ENCODE assay signal across 9 mouse cellular contexts in genomic region chr2:168161514-168161971, GRCm38 (mm10). TPM values are rescaled to one million over a fixed set of nuclear protein-coding genes. Genes with fewer than 3 reads are reported as not detected.
A peak's percentile ranks its signal among the peaks of the same experiment; 100 is the strongest.
DNase-seq lines count a peak whose midpoint lies in the region; ATAC-seq and TF ChIP-seq lines count a peak whose summit lies in the region.
"Had no signal": no experiment of that assay in that cellular context is flagged by ENCODE, and none has a peak within 500 bp of the region (broad histone marks: within the 10 kb centered on the region; RNA-seq: fewer than 3 reads in every experiment).

No protein-coding gene starts in this region.

- TF ChIP-seq POLR2A in kidney, adult 2 months (IDR thresholded peaks at IDR 0.05; ENCODE audit: low read depth, low read length): no peak

- H3K4me1 ChIP-seq in kidney, embryonic 14.5 days (ENCODE audit: control insufficient read depth, insufficient read depth, low read length): peaks cover 26% of the 10 kb centered on the region
- peaks cover 13% of the 10 kb centered on the region; the same call in 1 of the 2 replicates for H3K4me1 ChIP-seq in kidney, adult 2 months (ENCODE audit: control insufficient read depth, insufficient read depth, low read length)
- H3K4me1 ChIP-seq in forebrain, embryonic 11.5 days (replicated peaks; ENCODE audit: control insufficient read depth, insufficient read depth, low read length): peaks cover 16% of the 10 kb centered on the region
- peaks cover 24% of the 10 kb centered on the region for H3K4me1 ChIP-seq in liver, embryonic 11.5 days (replicated peaks; ENCODE audit: control insufficient read depth, insufficient read depth, low read length)

- TF ChIP-seq CTCF in kidney, adult 2 months (conservative IDR thresholded peaks at IDR 0.05; ENCODE audit: insufficient read depth, insufficient read length, low read depth, low read length): no peak

- no peaks in the 10 kb centered on the region for H3K27me3 ChIP-seq in kidney, embryonic 14.5 days (ENCODE audit: control insufficient read depth, insufficient read depth, low read length)
- H3K27me3 ChIP-seq in kidney, adult 2 months (replicated peaks; ENCODE audit: control insufficient read depth, insufficient read depth, low read length): no peaks in the 10 kb centered on the region
- H3K27me3 ChIP-seq in forebrain, embryonic 11.5 days (ENCODE audit: control insufficient read depth, insufficient read depth, low read length): 0 out of 2 replicates have a peak, but pooled peaks cover 2% of the 10 kb centered on the region
- peaks cover 11% of the 10 kb centered on the region for H3K27me3 ChIP-seq in liver, embryonic 11.5 days (replicated peaks; ENCODE audit: control insufficient read depth, insufficient read depth, low read length)
- H3K27me3 ChIP-seq: Patski had no signal

- H3K27ac ChIP-seq in kidney, embryonic 14.5 days (ENCODE audit: low read depth, low read length): 0 out of 2 replicates have a peak overlapping the region, but pooled peaks have one; percentile 14
- H3K27ac ChIP-seq in kidney, adult 2 months (ENCODE audit: insufficient read depth, low read depth, low read length): no peak overlapping the region
- H3K27ac ChIP-seq in forebrain, embryonic 11.5 days (ENCODE audit: low read depth, low read length): 0 out of 2 replicates have a peak overlapping the region, but pooled peaks have one; percentile 7
- H3K27ac ChIP-seq in liver, embryonic 11.5 days (ENCODE audit: low read depth, low read length): peak overlapping the region; percentile 11; the same call in 1 of the 2 replicates

- peak overlapping the region; percentile 48 for H3K4me2 ChIP-seq in kidney, embryonic 14.5 days (replicated peaks; ENCODE audit: low read depth, low read length)
- peak overlapping the region; percentile 45 for H3K4me2 ChIP-seq in forebrain, embryonic 11.5 days (ENCODE audit: low read depth, low read length, severe bottlenecking)
- peak overlapping the region; percentile 62 for H3K4me2 ChIP-seq in liver, embryonic 11.5 days

- no peak for ATAC-seq in kidney, embryonic 14.5 days (ENCODE audit: low FRiP score, low TSS enrichment)
- ATAC-seq in forebrain, embryonic 11.5 days (replicated peaks; ENCODE audit: low FRiP score): no peak; the same call in 1 of the 2 replicates
- no peak for ATAC-seq in liver, embryonic 11.5 days (replicated peaks; ENCODE audit: low FRiP score)
- ATAC-seq: Patski had no signal

- 4% methylated on average over 11 of the region's 11 CpGs for WGBS in kidney, embryonic 14.5 days
- 18% methylated on average over 11 of the region's 11 CpGs for WGBS in kidney, adult 2 months
- 2% methylated on average over 11 of the region's 11 CpGs for WGBS in forebrain, embryonic 11.5 days
- 7% methylated on average over 11 of the region's 11 CpGs for WGBS in liver, embryonic 11.5 days

- H3K36me3 ChIP-seq in kidney, embryonic 14.5 days (ENCODE audit: control insufficient read depth, insufficient read depth, low read length): no peaks in the 10 kb centered on the region
- H3K36me3 ChIP-seq in kidney, adult 2 months (ENCODE audit: control insufficient read depth, insufficient read depth, low read length): no peaks in the 10 kb centered on the region
- no peaks in the 10 kb centered on the region for H3K36me3 ChIP-seq in forebrain, embryonic 11.5 days (ENCODE audit: control insufficient read depth, insufficient read depth, low read length)
- H3K36me3 ChIP-seq in liver, embryonic 11.5 days (ENCODE audit: control insufficient read depth, insufficient read depth, low read length): no peaks in the 10 kb centered on the region

- peak overlapping the region; percentile 38; the same call in 1 of the 2 replicates for H3K9ac ChIP-seq in kidney, embryonic 14.5 days (ENCODE audit: low read depth, low read length)
- peak overlapping the region; percentile 44 for H3K9ac ChIP-seq in forebrain, embryonic 11.5 days (ENCODE audit: low read length)
- H3K9ac ChIP-seq in liver, embryonic 11.5 days (ENCODE audit: low read depth, low read length): 0 out of 2 replicates have a peak overlapping the region, but pooled peaks have one; percentile 8

- H3K9me3 ChIP-seq in kidney, embryonic 14.5 days (ENCODE audit: control insufficient read depth, low read length): no peaks in the 10 kb centered on the region
- no peaks in the 10 kb centered on the region for H3K9me3 ChIP-seq in forebrain, embryonic 11.5 days (ENCODE audit: control insufficient read depth, low read length)
- no peaks in the 10 kb centered on the region for H3K9me3 ChIP-seq in liver, embryonic 11.5 days (ENCODE audit: control insufficient read depth, low read length)

- intact Hi-C loops in gastrocnemius, postnatal 14 days (cut with DNase I; ENCODE audit: low total_unique reads): no loop called here

- DNase-seq in kidney, adult 2 months: no peak
- DNase-seq in forebrain, embryonic 11.5 days (ENCODE audit: low spot score): peak; percentile 66
- no peak for DNase-seq in liver, embryonic 11.5 days (ENCODE audit: low spot score)
- DNase-seq in retina, embryonic 14.5 days (ENCODE audit: low spot score): peak; percentile 56
- DNase-seq in ovary, postnatal 10 days (ENCODE audit: low spot score): no peak
- no peak for DNase-seq in thymus, postnatal 25 days
- DNase-seq in gastrocnemius, postnatal 14 days: no peak

- peak overlapping the region; percentile 26 for H3K4me3 ChIP-seq in kidney, embryonic 14.5 days (ENCODE audit: low read length)
- H3K4me3 ChIP-seq in kidney, adult 2 months (ENCODE audit: insufficient read depth, low read depth, low read length): no peak overlapping the region
- peak overlapping the region; percentile 11; the same call in 1 of the 2 replicates for H3K4me3 ChIP-seq in forebrain, embryonic 11.5 days (ENCODE audit: low read depth, low read length)
- peak overlapping the region; percentile 30 for H3K4me3 ChIP-seq in liver, embryonic 11.5 days (ENCODE audit: low read depth, low read length)

RNA-seq across cellular contexts. Expression of gene Adnp, which starts 45.4 kb away (rescaled TPM):
- polyA plus RNA-seq in kidney, embryonic 14.5 days (2014; fragmentation: Nextera tagmentation; extraction: Ambion mirVana): 3.8 and 4.0 TPM in 2 replicates
- 14.9 and 15.8 TPM in 2 replicates for polyA plus RNA-seq in kidney, adult 2 months (2012; rRNA removed)
- 18.7 and 19.7 TPM in 2 replicates for polyA plus RNA-seq in forebrain, embryonic 11.5 days (2014; fragmentation: Nextera tagmentation; extraction: Ambion mirVana)
- 4.2 and 5.3 TPM in 2 replicates for polyA plus RNA-seq in liver, embryonic 11.5 days (2014; fragmentation: Nextera tagmentation; extraction: Ambion mirVana)
- total RNA-seq in gastrocnemius, postnatal 14 days (2021): 10 to 100 TPM; 19.4 to 23.0 TPM

Comparison
In these comparisons a context has a peak if more than half of its experiments do, and no peak if none do; other contexts are left out.
1. DNase-seq: peak in forebrain, embryonic 11.5 days (single experiment) and retina, embryonic 14.5 days (single experiment); none in kidney, adult 2 months (single experiment), liver, embryonic 11.5 days (single experiment), ovary, postnatal 10 days (single experiment), thymus, postnatal 25 days (single experiment) and gastrocnemius, postnatal 14 days (single experiment).
2. Peak in every context shown above with its lines, with median percentiles within 50 percentile points of each other: H3K4me2 ChIP-seq and H3K9ac ChIP-seq.